Mouse (Mus musculus) embryonic fibroblast, embryonic 13.5 days (primary cell): ENCODE results near the gene Ttc28.

ENCODE experiments used
- CTCF ChIP-seq: IDR thresholded peaks from 2 replicates; pipeline ENCODE4 v1.5.1; 2011; ENCODE audit warnings: mild to moderate bottlenecking, control low read depth, low read length, moderate library complexity, borderline replicate concordance; ENCODE audit not compliant: insufficient read depth
- POLR2A ChIP-seq: IDR thresholded peaks from 2 replicates; pipeline ENCODE4 v1.6.1; 2011; ENCODE audit warnings: low read depth, mild to moderate bottlenecking, control low read depth, low read length, moderate library complexity

- TF ChIP-seq CTCF (peak; percentile 46; the same call in 1 of the 2 replicates), POLR2A (no peak)
Observed at GRCm38 (mm10) chr5:111207924-111208659, 328.5 kb downstream of the Ttc28 start.
